Mouse (Mus musculus) heart, postnatal 14 days (tissue): ENCODE data around the gene Ehd1. TPM values are rescaled to one million over a fixed set of nuclear protein-coding genes. Genes with fewer than 3 reads are reported as not detected.

Experiments
- DNase-seq, 2 experiments: peaks; one replicate each; pipeline ENCODE4 v3.0.0; 2021 to 2022
- intact Hi-C: fragments of 180-260 bp; cut with DNase I; formaldehyde crosslinking; loops from one replicate; pipeline ENCODE4 v1.15.1; 2025
- long read RNA-seq, 2 experiments: library from polyadenylated mRNA; stranded (forward); transcript quantifications; one replicate each; pipeline ENCODE4 v2.0.0; 2021
- total RNA-seq, 2 experiments: library from RNA; stranded (reverse); gene quantifications; 2 replicates each; pipeline ENCODE4 v1.2.3; 2021

Ehd1 gene
- 100 to 1,000 TPM; 163 to 172 TPM for total RNA-seq
- long read RNA-seq, experiment 1, transcript Ehd1-201 (5 exons, 3,353 nt) = major isoform, 252 of 277 reads
- long read RNA-seq, experiment 1, partial matches to known transcripts = 21 of 277 reads
- long read RNA-seq, experiment 1, other reads (novel, unspliced or antisense) = 4 of 277 reads
- long read RNA-seq, experiment 2, transcript Ehd1-201 (5 exons, 3,353 nt) = major isoform, 181 of 196 reads
- long read RNA-seq, experiment 2, partial matches to known transcripts = 6 of 196 reads
- long read RNA-seq, experiment 2, other reads (novel, unspliced or antisense) = 9 of 196 reads

DNA sequence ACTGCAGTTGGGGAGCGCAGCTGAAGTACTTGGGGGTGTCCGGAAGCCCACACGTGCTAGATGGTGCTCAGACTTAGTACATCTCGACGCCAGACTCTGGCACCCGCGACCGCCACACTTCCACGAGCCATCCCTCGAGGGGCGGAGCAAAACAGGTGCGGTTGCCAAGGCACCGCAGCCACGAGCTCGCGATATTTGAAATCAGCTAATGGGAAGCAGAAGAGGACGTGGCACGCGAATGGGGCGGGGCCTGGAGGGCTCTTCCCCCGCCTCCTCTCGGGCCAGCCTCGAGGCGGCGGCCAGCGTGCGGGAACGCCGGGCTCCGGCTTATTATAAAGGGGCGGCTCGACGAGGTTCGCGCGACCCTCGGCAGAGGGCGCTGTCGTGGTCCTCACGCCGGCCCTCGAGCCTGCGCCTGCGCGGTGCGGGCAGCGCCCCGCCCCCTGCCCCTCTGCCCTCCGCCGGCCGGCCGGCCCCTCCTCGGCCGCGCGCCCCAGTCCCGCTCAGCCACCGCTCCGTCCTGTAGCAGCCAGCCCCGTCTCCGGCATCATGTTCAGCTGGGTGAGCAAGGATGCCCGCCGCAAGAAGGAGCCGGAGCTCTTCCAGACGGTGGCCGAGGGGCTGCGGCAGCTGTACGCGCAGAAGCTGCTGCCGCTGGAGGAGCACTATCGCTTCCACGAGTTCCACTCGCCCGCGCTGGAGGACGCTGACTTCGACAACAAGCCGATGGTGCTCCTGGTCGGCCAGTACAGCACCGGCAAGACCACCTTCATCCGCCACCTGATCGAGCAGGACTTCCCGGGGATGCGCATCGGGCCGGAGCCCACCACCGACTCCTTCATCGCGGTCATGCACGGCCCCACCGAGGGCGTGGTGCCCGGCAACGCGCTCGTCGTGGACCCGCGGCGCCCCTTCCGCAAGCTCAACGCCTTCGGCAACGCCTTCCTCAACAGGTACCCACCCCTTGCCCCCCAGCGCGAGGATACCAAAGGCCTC, at the start of gene Ehd1:
Ehd1 (plus strand) TSS at position 300 of the 996 bp plus-strand sequence.
- intact Hi-C loops = loop anchor here (2.0 kb wide), 1 partner anchor 16 kb away; no protein-coding TSS in a partner anchor
- peak; percentile 99 for DNase-seq

DNA sequence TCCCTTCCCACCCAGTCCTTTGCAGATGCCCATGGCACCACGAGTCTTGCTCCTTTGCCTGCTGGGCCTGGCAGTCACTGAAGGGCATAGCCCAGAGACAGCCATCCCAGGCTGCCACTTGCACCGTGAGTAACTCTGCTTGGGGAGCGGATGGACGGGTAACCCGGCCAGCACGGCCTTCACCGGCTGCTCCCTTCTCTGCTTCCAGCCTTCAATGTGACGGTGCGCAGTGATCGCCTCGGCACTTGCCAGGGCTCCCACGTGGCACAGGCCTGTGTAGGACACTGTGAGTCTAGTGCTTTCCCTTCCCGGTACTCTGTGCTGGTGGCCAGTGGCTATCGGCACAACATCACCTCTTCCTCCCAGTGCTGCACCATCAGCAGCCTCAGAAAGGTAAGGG, 49.8 kb upstream of the Ehd1 start:
- intact Hi-C loops = no loop called here
- DNase-seq = no peak

DNA sequence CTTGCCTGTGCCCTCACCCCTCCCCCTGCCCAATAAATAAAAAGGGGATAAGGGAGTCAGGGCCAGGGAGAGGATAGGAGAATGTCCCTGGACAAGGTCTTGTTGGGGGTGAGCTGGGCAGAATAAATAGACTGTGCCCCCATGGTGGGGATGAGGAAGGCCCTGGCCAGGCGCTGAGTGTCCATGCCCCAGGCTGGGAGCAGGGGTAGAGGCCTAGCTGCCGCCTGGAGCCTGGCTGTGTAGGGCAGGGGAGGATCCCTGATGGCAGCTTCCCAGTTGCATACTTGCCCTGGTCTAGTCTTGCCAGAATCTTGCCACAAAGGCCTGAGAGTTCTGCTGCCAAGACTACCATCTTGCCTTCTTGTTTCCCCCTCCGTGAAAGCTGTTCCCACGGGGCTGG, 48.7 kb upstream of the Ehd1 start:
- no peak for DNase-seq
- intact Hi-C loops = no loop called here

DNA sequence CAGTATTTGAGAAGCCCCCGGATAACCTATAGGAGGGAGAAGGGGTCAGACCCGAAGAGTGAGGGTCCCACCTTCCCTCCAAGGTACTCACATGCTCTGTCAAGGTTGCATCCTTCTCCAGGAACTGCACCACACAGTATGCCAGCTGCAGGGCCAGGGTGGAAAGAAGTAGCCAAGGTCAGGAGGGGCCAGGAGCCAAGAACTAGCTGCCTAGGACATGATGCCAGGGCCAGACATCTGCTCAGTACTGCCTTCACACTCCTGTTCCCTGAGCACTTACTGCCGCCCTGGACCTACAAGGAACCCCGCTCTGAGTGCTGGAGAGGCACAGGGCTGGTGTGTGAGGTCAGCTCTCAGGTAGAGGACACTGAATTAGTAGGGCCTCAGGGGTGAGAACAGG, 46.1 kb upstream of the Ehd1 start:
- intact Hi-C loops = no loop called here
- DNase-seq = no peak

DNA sequence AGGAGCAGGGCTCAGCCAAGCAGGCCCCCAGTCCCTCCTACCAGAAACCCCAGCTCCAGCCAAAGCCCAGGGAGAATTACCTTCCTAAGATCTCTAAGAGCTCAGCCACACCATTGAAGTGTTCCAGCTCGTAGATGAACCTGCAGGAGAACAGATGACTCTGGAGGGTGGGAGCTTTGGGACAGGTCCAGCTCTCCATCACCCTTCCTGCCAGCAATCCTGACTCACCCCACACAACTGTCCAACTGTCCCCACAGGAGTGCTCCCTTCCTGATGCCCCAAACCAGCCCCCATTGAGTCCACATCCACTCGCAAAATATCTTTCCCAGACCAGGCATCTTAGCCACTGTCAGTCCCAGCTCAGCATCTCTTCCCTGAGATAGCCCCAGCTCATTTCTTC, 45.5 kb upstream of the Ehd1 start:
- intact Hi-C loops = no loop called here

DNA sequence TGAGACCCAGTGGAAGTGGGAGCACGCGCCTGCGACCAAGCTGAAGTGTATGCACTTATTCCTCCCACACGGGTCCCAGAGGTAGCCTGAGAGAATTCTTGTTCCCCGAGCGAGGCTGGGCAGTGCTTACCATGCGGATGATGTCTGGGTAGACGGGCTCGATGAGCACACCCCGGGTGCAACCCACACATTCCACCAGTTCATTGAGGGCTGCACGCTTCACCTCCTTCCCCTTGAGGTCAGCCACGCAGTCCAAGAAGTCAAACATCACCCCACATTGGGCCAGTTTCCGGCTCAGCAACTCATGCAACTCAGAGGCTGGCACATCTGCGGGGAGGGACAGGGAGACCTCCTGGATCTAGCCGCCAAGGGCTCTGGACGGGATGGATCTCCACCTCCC, 42.9 kb upstream of the Ehd1 start:
- no peak for DNase-seq
- intact Hi-C loops = no loop called here

More for the DNA sequence above, 45.5 kb upstream of the Ehd1 start:
- no peak for DNase-seq

DNA sequence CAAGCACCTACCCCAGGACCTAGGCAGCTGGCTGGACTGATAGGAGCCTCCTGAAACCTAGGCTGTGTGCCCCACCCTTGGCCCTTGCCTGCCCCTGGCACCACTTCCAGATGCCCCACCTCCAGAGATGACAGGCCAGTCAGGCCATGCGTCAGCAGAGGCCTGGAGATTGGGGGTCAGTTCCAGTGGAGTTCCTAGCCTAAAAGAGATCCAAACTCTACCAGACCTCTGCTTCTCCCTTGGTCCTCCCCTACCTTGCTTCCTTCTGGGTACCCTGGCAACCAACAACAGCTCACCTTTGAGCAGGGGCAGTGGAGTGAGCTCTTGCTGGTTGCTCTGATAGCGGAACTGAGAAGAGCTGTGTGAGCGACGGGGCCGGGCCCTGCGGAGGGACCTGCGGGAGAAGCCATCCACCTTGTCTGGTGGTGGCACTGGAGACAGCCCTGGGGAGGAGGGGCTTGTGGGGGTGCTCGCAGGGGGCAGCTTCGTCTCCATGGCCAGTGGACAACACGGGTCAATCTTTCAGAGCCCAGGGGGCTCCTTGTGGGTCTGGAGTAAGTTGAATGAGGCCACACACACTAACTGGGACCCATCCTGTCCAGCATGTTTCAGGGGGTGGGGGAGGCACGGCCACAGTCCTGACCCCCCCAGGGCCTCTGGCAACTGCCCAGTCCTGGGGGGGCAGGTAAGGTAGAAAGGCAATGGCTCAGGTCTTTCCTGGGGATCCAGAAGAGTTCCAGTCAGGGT, 42.0 kb upstream of the Ehd1 start:
- intact Hi-C loops = loop anchor here (5.0 kb wide), 1 partner anchor 92 kb away; the partner anchor contains the start of genes Arl2 and Batf2
- no peak for DNase-seq

DNA sequence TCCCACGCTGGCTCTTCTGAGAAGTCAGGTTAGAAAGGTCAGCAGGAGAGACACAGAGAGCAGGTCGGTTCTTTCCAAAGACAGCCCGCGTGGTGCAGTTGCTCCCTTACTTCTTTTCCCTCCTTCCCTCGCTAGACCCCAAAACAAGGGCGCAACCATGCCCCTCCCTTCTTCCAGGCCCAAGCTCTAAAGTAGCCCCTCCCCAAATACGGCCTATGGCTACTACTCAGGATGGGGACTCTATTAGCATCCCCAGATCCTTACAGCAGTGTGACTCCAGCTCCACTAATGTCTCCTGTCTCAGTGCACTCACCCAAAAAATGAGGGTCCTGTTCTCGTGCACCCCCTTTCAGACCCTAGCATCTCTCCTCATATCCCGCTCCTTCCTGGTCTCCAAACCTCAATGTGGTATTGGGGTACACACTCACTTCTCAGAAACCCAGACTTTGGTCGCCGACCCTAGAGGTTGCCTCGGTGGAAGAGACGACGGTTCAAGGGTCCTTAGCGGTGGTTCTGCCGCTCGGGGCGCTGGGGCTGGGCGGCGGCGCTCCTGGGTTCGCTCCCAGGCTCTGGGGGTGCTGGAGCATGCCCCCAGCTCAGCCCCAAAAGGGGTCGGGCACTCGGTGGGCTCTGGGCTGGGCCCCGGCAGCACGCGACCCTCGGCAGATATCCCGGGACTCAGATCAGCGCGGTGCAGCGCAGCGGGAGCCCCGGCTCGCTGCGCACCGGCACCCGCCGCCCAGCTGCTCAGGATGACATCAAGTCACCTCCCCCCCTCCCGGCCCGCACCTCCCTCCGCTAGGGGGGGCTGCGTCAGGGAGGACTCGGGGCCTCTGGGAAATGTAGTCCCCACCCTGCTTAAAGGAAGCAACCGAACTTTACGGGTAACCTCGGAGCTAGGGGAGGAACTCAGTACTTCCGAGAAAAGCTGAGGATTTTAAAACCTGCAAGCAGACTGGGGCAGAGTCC, 41.2 kb upstream of the Ehd1 start, which contains the start of gene Ppp2r5b:
Ppp2r5b (minus strand) TSS at position 789 of the 969 bp plus-strand sequence.
- intact Hi-C loops = loop anchor here (5.0 kb wide), 1 partner anchor 93 kb away; the partner anchor contains the start of genes Arl2 and Batf2
- peak; percentile 95 to 96 for DNase-seq

DNA sequence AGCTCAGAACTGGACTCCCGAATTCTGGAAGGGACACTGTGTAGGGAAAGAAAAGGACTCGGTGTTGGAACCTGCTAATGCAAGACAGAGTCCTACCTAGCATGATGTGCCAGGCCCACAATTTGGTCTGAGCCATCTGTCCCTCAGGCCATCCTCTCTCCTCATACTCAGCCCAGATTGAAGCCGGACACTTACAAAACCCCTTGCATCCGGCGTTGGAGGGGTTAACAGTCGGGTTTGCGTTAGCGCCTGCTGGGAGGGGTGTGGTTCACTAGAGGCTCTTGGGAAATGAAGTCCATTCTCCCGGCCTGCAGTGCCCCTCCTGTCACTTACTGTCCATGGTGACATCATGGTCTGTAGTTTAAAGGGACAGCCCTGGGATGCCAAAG, 40.5 kb upstream of the Ehd1 start:
- peak; percentile 89 to 91 for DNase-seq
- intact Hi-C loops = loop anchor here (5.0 kb wide), 1 partner anchor 94 kb away; the partner anchor contains the start of genes Arl2 and Batf2

DNA sequence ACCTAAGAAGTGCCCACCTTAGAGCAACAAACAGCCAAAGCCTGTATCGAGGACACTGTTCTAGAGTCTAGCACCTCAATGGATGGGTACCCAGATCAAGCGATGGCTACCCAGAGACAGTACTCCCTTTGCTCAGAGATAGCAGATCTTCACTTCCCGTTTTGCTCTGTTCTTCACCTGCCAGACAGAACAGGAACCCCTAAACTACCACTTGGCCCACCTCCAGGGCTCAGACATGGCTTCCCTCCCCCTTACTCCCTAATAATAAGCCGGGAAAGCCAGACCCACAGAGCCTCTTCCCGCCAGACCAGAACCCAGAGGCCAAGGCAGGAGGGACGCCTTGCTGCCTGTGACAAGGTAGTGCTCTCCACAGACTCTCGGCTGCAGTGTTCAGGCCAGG, 39.7 kb upstream of the Ehd1 start:
- intact Hi-C loops = loop anchor here (5.0 kb wide), 1 partner anchor 95 kb away; the partner anchor contains the start of genes Arl2 and Batf2

DNA sequence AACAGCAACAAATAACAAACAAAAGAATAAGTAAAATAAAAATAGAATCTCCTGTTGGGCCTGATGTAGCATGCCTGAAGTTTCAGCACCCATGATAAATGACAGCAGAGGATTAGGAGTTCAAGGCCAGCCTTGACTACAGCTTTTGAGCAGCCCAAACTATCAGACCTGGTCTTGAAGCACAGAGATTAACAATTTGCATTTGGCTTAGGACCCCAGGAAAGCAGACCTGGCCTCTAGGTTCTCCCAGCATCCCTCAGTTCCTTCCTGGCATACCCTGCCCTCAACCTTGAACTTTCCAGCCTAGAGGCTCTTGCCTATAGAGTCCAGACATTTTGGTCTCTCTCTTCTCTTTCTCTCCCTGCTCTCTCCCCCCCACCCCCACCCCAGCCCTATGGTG, 37.8 kb upstream of the Ehd1 start:
- intact Hi-C loops = loop anchor here (5.0 kb wide), 1 partner anchor 96 kb away; the partner anchor contains the start of genes Arl2 and Batf2

More for the DNA sequence above, 39.7 kb upstream of the Ehd1 start:
- no peak for DNase-seq

DNA sequence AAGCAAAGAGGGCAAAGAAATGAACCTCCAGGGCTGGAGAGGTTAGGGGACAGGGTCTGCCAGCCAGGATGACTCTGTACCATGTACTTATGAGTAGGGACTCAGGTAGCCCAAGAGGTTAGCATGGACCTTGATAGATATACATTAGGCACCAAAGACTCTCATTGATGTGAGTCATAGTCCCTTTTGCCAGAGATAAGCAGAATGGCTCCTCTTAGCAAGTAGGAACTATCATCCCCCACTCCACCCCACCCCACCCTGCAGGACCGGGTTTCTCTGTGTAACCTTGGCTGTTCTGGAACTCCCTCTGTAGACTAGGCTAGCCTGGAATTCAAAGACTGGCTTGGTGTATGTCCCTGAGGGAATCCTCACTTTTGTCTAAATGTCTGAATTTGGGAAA, 36.4 kb upstream of the Ehd1 start:
- intact Hi-C loops = no loop called here
- no peak for DNase-seq

More for the DNA sequence above, 37.8 kb upstream of the Ehd1 start:
- DNase-seq = no peak

DNA sequence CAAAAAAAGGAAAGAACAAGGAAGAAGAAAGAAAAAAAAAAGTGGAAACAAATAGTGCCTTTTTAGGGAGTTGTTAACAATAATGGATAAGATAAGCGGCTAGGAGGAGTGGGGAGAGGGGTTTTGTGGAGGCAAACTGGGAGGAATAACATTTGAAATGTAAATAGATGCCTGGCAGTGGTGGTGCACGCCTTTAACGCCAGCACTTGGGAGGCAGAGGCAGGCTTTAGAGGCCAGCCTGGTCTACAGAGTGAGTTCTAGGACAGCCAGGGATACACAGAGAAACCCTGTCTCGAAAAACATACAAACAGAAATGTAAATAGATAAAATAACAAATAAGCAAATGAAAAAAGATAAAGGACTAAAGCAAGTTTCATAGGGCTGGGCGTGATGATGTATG, 35.8 kb upstream of the Ehd1 start:
- intact Hi-C loops = no loop called here
- DNase-seq = no peak

DNA sequence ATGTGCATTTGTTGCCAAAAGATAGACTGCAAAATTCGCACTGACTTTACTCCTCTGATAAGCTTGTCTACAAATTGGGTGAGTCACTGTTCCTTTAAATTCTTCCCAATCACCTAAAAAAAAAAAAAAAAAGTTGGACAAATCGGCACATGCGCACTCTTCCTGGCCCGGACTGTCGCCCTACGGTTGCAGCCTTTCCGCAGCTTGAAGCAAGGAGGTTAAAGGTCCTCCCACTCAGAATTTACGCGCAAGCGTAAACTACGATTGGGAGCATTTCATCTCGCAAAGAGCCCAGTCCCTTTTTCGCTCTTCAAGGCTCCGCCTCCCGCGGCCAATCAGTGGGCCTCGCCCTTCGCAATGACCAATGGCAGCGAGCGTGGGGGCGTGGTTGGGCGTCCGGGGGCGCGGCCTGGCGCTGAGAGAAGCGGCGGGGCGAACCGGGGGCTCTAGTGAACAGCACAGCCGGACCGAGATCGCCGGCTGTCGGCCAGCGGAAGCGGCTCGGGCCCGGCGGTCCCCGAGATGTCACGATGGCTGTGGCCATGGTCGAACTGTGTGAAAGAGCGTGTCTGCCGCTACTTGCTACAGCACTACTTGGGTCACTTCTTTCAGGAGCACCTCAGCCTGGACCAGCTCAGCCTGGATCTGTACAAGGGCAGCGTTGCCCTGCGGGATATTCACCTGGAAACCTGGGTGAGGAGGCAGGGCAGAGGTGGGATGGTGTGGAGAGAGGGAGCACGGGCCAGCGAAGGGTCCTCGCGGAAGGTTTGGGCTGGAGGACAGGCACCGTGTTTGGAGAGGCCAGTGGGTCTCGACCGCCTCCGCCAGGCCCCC, 35.0 kb upstream of the Ehd1 start, which contains the start of gene Atg2a:
Atg2a (plus strand) TSS at position 395 of the 834 bp plus-strand sequence.
- peak; percentile 98 to 99 for DNase-seq
- intact Hi-C loops = no loop called here

DNA sequence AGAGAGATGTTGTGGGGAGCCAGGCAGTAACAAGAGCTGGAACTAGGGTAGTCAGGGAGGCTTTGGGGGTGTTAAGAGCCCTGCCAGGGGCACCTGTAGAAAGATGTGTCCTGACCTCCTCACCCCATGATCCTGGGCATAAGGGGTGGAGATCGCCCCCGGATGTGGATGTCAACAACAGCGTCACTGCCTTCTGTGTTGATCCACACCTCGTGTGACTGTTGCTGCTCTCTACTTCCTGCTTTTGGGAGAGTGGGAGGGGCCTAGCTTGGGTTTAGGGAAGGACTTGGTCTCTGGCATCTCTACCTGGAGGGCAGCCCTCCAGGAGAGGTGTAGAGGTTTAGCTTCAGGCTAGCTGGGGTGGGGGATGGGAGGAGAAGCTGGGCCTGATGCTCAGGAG, 34.2 kb upstream of the Ehd1 start:
- DNase-seq = peak; percentile 47 to 57
- intact Hi-C loops = no loop called here

DNA sequence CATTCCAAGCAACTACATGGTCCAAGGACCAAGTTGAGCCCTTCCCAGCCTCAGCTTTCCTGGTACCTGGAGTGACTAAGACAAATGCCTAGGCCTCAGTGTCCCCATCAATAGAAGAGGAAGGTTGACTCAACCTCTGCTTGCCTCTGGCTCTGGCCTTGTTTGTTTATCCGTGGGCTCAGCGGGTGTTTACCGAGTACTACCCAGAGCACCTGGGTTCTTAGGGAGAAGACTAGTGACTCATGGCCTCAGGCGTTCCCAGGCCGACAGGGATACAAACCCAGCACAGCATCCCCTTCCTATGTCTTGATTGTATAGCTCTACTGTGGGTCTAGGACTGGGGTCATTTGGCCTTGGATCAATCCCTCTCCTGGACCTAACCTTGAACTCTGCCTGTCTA, 33.3 kb upstream of the Ehd1 start:
- intact Hi-C loops = no loop called here
- no peak for DNase-seq

DNA sequence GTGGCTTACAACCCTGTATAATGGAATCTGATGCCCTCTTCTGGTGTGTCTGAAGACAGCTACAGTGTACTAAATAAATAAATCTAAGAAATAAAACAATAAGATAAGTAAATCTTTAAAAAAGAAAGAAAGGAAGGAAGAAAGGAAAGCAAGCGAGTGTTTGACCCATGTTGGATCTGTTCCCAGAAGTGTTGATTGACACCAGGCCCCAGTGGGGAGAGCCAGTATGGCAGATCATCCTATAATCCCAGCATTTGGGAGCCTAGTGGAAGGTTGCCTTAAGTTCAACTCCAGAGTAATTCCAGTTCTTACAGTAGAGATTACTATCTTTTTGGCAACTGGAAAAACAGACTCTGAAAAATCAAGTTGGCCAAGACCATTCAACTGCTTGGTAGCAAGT, 30.7 kb upstream of the Ehd1 start:
- intact Hi-C loops = loop anchor here (5.0 kb wide), 1 partner anchor 701 kb away; no protein-coding TSS in a partner anchor
- DNase-seq = no peak
